Mouse (Mus musculus): Measurements from ENCODE around the gene Glcci1. TPM values are rescaled to one million over a fixed set of nuclear protein-coding genes. Genes with fewer than 3 reads are reported as not detected.

Glcci1 gene
- total and polyA plus RNA-seq, 3 experiments = 1.9 to 3.5 (median 2.4) TPM

GRCm38 (mm10) chr6:8486391-8487043 is 22.9 kb upstream of the Glcci1 start:
- DNase-seq (ENCODE audit: extremely low read depth) = no peak
- dilution Hi-C loops (cut with MboI; ENCODE audit: extremely low pct_ligation_motif_present, extremely low pct_unique_long_range_greater_than_20kb, low sequenced_read_pairs) (no loop called here), in situ Hi-C loops (cut with MboI; ENCODE audit: low pct_ligation_motif_present, low pct_unique_long_range_greater_than_20kb, low sequenced_read_pairs) (no loop called here)
- no peaks in the 10 kb centered on the region for H3K79me2 ChIP-seq (replicated peaks; ENCODE audit: control insufficient read depth, extremely low read depth, insufficient read depth, poor library complexity, severe bottlenecking)
- TF ChIP-seq JUN (IDR thresholded peaks at IDR 0.05; ENCODE audit: insufficient read depth, low read depth, low read length) = no peak
- no peak for TF ChIP-seq CTCF (conservative IDR thresholded peaks at IDR 0.05 in 1 of 2, IDR thresholded peaks at IDR 0.05 in 1 of 2; ENCODE audit: low read depth in 2 of 2, low read length in 2 of 2)
- no peak for TF ChIP-seq MYC (IDR thresholded peaks at IDR 0.05; ENCODE audit: low read depth, low read length)
- no peak for TF ChIP-seq RAD21 (IDR thresholded peaks at IDR 0.05; ENCODE audit: low read depth, low read length)
- TF ChIP-seq SIN3A (IDR thresholded peaks at IDR 0.05; ENCODE audit: low read length) = no peak
- TF ChIP-seq TCF12 (IDR thresholded peaks at IDR 0.05; ENCODE audit: low read depth, low read length) = no peak
- TF ChIP-seq KAT2A (IDR thresholded peaks at IDR 0.05; ENCODE audit: insufficient replicate concordance, low read length) = no peak
- no peaks in the 10 kb centered on the region for H3K9me3 ChIP-seq (replicated peaks; ENCODE audit: low read length)
- peak overlapping the region; percentile 92; the same call in 1 of the 2 replicates for H3K27ac ChIP-seq (ENCODE audit: insufficient read depth, low read depth)
- H3K9ac ChIP-seq (ENCODE audit: insufficient read depth, low read depth) = no peak overlapping the region
- H3K27me3 ChIP-seq (replicated peaks) = no peaks in the 10 kb centered on the region
- no peaks in the 10 kb centered on the region for H3K36me3 ChIP-seq (replicated peaks in 1 of 2; ENCODE audit: control insufficient read depth in 1 of 2, insufficient read depth in 1 of 2, low read length in 1 of 2)
- peaks cover 10 to 63% of the 10 kb centered on the region in 2 experiments for H3K4me1 ChIP-seq (ENCODE audit: control insufficient read depth in 1 of 2, insufficient read depth in 2 of 2)
- H3K4me3 ChIP-seq (replicated peaks in 1 of 3; ENCODE audit: low read depth in 2 of 3, low read length in 2 of 3, poor library complexity in 1 of 3) = no peak overlapping the region
- H3K4me2 ChIP-seq (ENCODE audit: insufficient read depth, low read depth, poor library complexity, severe bottlenecking) = no peak overlapping the region

- no peak for TF ChIP-seq MAX (IDR thresholded peaks at IDR 0.05; ENCODE audit: low read length)
- no peak for TF ChIP-seq RCOR1 (conservative IDR thresholded peaks at IDR 0.05; ENCODE audit: low read depth, low read length)
- TF ChIP-seq ELF1 (IDR thresholded peaks at IDR 0.05; ENCODE audit: low read depth, low read length) = no peak
- no peak for TF ChIP-seq MAZ (IDR thresholded peaks at IDR 0.05; ENCODE audit: low read depth, low read length)
- TF ChIP-seq ZC3H11A (IDR thresholded peaks at IDR 0.05; ENCODE audit: low read depth, low read length) = no peak
- TF ChIP-seq CTCF (conservative IDR thresholded peaks at IDR 0.05 in 1 of 2, IDR thresholded peaks at IDR 0.05 in 1 of 2; ENCODE audit: low read depth in 2 of 2, low read length in 2 of 2) = no peak
- no peak for TF ChIP-seq SIN3A (IDR thresholded peaks at IDR 0.05; ENCODE audit: low read length)
- TF ChIP-seq RAD21 (IDR thresholded peaks at IDR 0.05; ENCODE audit: low read depth, low read length) = no peak
- TF ChIP-seq MXI1 (IDR thresholded peaks at IDR 0.05; ENCODE audit: low read depth, low read length) = no peak
- no peak for TF ChIP-seq KAT2A (IDR thresholded peaks at IDR 0.05; ENCODE audit: insufficient replicate concordance, low read length)
- Histone ChIP-seq H3K4me2 (ENCODE audit: insufficient read depth, low read depth, poor library complexity, severe bottlenecking) (no peak overlapping the region), H3K9ac (ENCODE audit: insufficient read depth, low read depth) (no peak overlapping the region), H3K4me1 (ENCODE audit: control insufficient read depth in 1 of 2, insufficient read depth in 2 of 2) (peaks cover 10 to 63% of the 10 kb centered on the region in 2 experiments), H3K27ac (ENCODE audit: insufficient read depth, low read depth) (0 out of 2 replicates have a peak overlapping the region, but pooled peaks have one; percentile 1), H3K4me3 (replicated peaks in 1 of 3; ENCODE audit: low read depth in 2 of 3, low read length in 2 of 3, poor library complexity in 1 of 3) (peak overlapping the region in 1 of 3 experiments; percentile 4), H3K27me3 (replicated peaks) (no peaks in the 10 kb centered on the region), H3K79me2 (replicated peaks; ENCODE audit: control insufficient read depth, extremely low read depth, insufficient read depth, poor library complexity, severe bottlenecking) (no peaks in the 10 kb centered on the region), H3K9me3 (replicated peaks; ENCODE audit: low read length) (no peaks in the 10 kb centered on the region), H3K36me3 (replicated peaks in 1 of 2; ENCODE audit: control insufficient read depth in 1 of 2, insufficient read depth in 1 of 2, low read length in 1 of 2) (no peaks in the 10 kb centered on the region)
- DNase-seq (ENCODE audit: extremely low read depth) = no peak
- dilution Hi-C loops (cut with MboI; ENCODE audit: extremely low pct_ligation_motif_present, extremely low pct_unique_long_range_greater_than_20kb, low sequenced_read_pairs) (no loop called here), in situ Hi-C loops (cut with MboI; ENCODE audit: low pct_ligation_motif_present, low pct_unique_long_range_greater_than_20kb, low sequenced_read_pairs) (no loop called here)
These were observed 22.2 kb upstream of the Glcci1 start for GRCm38 (mm10) chr6:8487044-8487853.
